Mouse (Mus musculus) E14TG2a.4 (cell line): ENCODE measurements around the gene Ush2a.

Source experiments
- CTCF ChIP-seq: conservative IDR thresholded peaks from 2 replicates; pipeline ENCODE4 v1.5.1; 2014; ENCODE audit warnings: low read length
- NANOG ChIP-seq: IDR thresholded peaks from 2 replicates; pipeline ENCODE4 v1.6.1; 2014; ENCODE audit warnings: borderline replicate concordance, low read length, mixed read lengths
- POU5F1 ChIP-seq: IDR thresholded peaks from 2 replicates; pipeline ENCODE4 v1.6.1; 2014; ENCODE audit warnings: low read length, borderline replicate concordance

DNA sequence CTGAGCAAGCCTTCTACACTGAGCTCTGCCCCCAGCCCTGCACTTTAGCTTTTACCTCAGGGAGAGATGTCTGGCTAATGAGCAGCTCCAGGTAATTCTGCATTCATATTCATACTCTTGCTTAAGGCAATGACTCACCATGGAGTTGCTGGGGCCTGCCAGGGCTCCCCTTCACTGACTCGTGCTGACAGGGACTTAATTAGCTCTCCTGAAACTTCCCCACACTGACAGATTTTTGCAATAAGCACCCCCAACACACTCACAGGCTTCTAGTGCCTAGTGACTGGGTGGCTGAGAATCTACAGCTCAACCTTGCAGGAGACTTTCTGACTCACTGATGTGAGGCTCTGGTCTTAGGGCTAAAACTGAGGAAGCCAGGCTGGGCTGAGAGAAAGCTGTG lies 658.1 kb downstream of the Ush2a start:
- TF ChIP-seq CTCF, result no peak
- no peak for TF ChIP-seq NANOG
- TF ChIP-seq POU5F1, result no peak
